Mouse (Mus musculus) thymus, postnatal 0 days (tissue): ENCODE data around the gene Snca. TPM values are rescaled to one million over a fixed set of nuclear protein-coding genes. Genes with fewer than 3 reads are reported as not detected.
"Not testable (repeated sequence)": the region's sequence is repeated elsewhere in the genome, so short reads cannot be mapped to it uniquely, and the experiment has no call there.

Experiments
- DNase-seq: peaks from one replicate; pipeline ENCODE4 v3.0.0-alpha.2; 2015; ENCODE audit warnings: low spot score
- polyA plus RNA-seq: library from polyadenylated mRNA; unstranded; fragments of >200 nt; fragmentation: Nextera tagmentation; extraction: Ambion mirVana; gene quantifications from 2 replicates; pipeline ENCODE4 v1.2.1, GENCODE M21; 2015

The Snca gene
- polyA plus RNA-seq, 1 experiment from 2014 or later: 4.4 TPM

- DNase-seq: no peak
Observed at GRCm38 (mm10) chr6:60724110-60724829, 105.4 kb downstream of the Snca start.

GRCm38 (mm10) chr6:60717566-60717965 lies 112.1 kb downstream of the Snca start:
- DNase-seq: no peak

- DNase-seq: no peak
Observed at GRCm38 (mm10) chr6:60709997-60710471, 119.6 kb downstream of the Snca start.

- no peak for DNase-seq
Observed at GRCm38 (mm10) chr6:60698072-60698471, 131.6 kb downstream of the Snca start.

- not testable (repeated sequence) for DNase-seq
Observed at GRCm38 (mm10) chr6:60687048-60687447, 142.6 kb downstream of the Snca start.

GRCm38 (mm10) chr6:60682233-60682632 lies 147.4 kb downstream of the Snca start:
- peak; percentile 7 for DNase-seq

Other genes starting within 250 kb of the Snca start
- gene Mmrn1, start 95.1 kb upstream of the Snca start, polyA plus RNA-seq: 0.26 and 0.31 TPM in 2 replicates